Mouse (Mus musculus): ENCODE results near the gene Cacna1s. TPM values are rescaled to one million over a fixed set of nuclear protein-coding genes. Genes with fewer than 3 reads are reported as not detected.

The Cacna1s gene
- polyA plus RNA-seq, 1 experiment, result 0.23 TPM

DNA sequence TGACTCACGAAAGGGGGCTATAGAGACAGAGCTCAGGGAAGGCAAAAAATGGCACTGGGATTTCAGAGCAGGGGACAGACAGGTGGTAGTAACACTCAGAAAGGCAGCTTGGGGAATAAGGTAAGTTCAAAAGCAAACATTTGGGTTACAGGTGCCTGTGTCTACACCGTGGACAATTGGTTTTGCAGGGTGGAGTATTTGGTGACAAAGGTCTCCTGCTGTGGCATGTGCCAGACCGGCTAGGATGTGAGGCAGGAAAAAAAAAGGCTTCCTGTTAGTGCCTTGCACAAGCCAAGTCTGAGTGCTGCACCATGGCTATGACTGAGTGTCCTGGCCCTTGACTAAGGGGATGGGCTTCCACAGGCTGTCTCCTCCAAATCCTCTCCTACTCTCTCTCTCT is 6.0 kb downstream of the Cacna1s start:
- Histone ChIP-seq H3K36me3 (ENCODE audit: control insufficient read depth, insufficient read depth) (no peaks in the 10 kb centered on the region), H3K27me3 (ENCODE audit: control insufficient read depth, insufficient read depth, insufficient read length) (no peaks in the 10 kb centered on the region), H3ac (ENCODE audit: control insufficient read depth, insufficient read length, low read depth) (no peak overlapping the region), H3K4me3 (ENCODE audit: insufficient read depth, poor library complexity, severe bottlenecking) (no peak overlapping the region), H3K79me2 (ENCODE audit: control insufficient read depth, insufficient read depth) (no peaks in the 10 kb centered on the region), H3K79me3 (ENCODE audit: low read depth) (no peaks in the 10 kb centered on the region)
- TF ChIP-seq USF1 (IDR thresholded peaks at IDR 0.05; ENCODE audit: low read depth) (no peak), MAX (IDR thresholded peaks at IDR 0.05) (no peak), MYOG (IDR thresholded peaks at IDR 0.05; ENCODE audit: control insufficient read depth, extremely low read depth, insufficient read length) (no peak), MYOD1 (IDR thresholded peaks at IDR 0.05; ENCODE audit: control insufficient read depth, insufficient read length, low read depth) (no peak), FOSL1 (IDR thresholded peaks at IDR 0.05; ENCODE audit: insufficient read depth, low read length, poor library complexity, severe bottlenecking) (no peak), CEBPB (IDR thresholded peaks at IDR 0.05; ENCODE audit: low read depth) (no peak), CTCF (IDR thresholded peaks at IDR 0.05; ENCODE audit: control insufficient read depth, insufficient read depth, insufficient read length) (no peak)

DNA sequence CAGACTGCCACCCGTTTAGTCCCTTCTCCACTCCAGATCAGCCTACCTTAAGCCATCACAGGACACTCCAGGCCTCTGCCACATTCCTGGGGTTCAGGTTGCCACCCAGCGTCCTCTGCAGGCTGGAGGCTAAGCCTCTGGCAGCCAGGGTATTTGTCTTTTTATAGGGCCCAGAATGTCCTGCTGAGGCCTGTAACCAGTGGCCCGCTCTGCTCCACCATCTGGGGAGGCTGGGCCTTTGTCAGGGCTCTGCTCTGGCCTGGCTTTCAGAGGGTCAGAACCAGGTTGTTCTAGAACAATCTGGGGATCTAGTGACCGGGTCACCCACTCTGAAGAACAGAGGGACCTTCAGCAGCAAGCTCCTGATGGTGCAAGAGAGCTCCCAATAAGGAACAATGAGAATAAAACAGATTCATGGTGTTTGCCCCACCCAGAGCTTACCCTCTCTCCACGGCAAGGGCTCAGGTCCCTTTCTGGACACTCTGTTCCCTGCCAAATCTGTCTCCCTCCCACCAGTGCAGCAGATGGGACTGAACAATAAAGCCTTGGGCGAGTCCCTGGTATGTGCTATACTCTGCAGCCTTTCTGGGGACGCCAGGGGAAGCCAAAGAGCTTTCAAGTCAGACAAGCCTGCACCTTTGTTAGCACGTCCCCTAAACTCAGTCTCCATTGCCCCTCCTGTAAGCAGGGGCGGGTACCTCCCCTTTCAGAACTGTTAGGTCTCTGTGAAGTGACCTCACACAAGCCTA is 8.7 kb downstream of the Cacna1s start:
- H3K4me3 ChIP-seq (ENCODE audit: insufficient read depth, poor library complexity, severe bottlenecking), result no peak overlapping the region
- H3ac ChIP-seq (ENCODE audit: control insufficient read depth, insufficient read length, low read depth), result no peak overlapping the region
- no peaks in the 10 kb centered on the region for H3K79me3 ChIP-seq (ENCODE audit: low read depth)
- H3K27me3 ChIP-seq (ENCODE audit: control insufficient read depth, insufficient read depth, insufficient read length), result no peaks in the 10 kb centered on the region
- H3K79me2 ChIP-seq (ENCODE audit: control insufficient read depth, insufficient read depth), result no peaks in the 10 kb centered on the region
- H3K36me3 ChIP-seq (ENCODE audit: control insufficient read depth, insufficient read depth), result no peaks in the 10 kb centered on the region
- no peak for TF ChIP-seq MYOD1 (IDR thresholded peaks at IDR 0.05; ENCODE audit: control insufficient read depth, insufficient read length, low read depth)
- no peak for TF ChIP-seq CTCF (IDR thresholded peaks at IDR 0.05; ENCODE audit: control insufficient read depth, insufficient read depth, insufficient read length)
- no peak for TF ChIP-seq CEBPB (IDR thresholded peaks at IDR 0.05; ENCODE audit: low read depth)
- no peak for TF ChIP-seq MAX (IDR thresholded peaks at IDR 0.05)
- no peak for TF ChIP-seq USF1 (IDR thresholded peaks at IDR 0.05; ENCODE audit: low read depth)
- no peak for TF ChIP-seq FOSL1 (IDR thresholded peaks at IDR 0.05; ENCODE audit: insufficient read depth, low read length, poor library complexity, severe bottlenecking)
- TF ChIP-seq MYOG (IDR thresholded peaks at IDR 0.05; ENCODE audit: control insufficient read depth, extremely low read depth, insufficient read length), result no peak

DNA sequence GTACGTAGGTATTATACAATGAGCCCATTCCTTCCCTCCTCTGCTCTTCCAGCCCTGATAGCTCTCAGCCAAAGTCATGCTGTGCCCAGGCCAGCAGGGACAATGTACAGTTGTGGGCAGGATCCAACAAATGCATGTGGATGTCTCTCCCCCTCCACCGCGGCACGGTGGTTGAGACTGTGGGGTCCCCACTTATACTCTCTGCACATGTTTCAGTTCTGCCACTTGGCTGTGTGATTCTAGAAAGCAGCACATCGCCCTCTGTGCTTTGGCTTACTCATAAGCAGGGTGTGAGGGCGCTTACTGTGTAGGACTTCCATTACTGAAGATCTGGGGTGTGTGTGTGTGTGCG is 9.2 kb downstream of the Cacna1s start:
- no peaks in the 10 kb centered on the region for H3K79me2 ChIP-seq (ENCODE audit: control insufficient read depth, insufficient read depth)
- no peak overlapping the region for H3ac ChIP-seq (ENCODE audit: control insufficient read depth, insufficient read length, low read depth)
- no peaks in the 10 kb centered on the region for H3K27me3 ChIP-seq (ENCODE audit: control insufficient read depth, insufficient read depth, insufficient read length)
- H3K79me3 ChIP-seq (ENCODE audit: low read depth), result no peaks in the 10 kb centered on the region
- no peak overlapping the region for H3K4me3 ChIP-seq (ENCODE audit: insufficient read depth, poor library complexity, severe bottlenecking)
- no peak for TF ChIP-seq CTCF (IDR thresholded peaks at IDR 0.05; ENCODE audit: control insufficient read depth, insufficient read depth, insufficient read length)
- no peak for TF ChIP-seq CEBPB (IDR thresholded peaks at IDR 0.05; ENCODE audit: low read depth)
- no peak for TF ChIP-seq MYOD1 (IDR thresholded peaks at IDR 0.05; ENCODE audit: control insufficient read depth, insufficient read length, low read depth)
- no peak for TF ChIP-seq FOSL1 (IDR thresholded peaks at IDR 0.05; ENCODE audit: insufficient read depth, low read length, poor library complexity, severe bottlenecking)
- no peak for TF ChIP-seq USF1 (IDR thresholded peaks at IDR 0.05; ENCODE audit: low read depth)
- TF ChIP-seq MYOG (IDR thresholded peaks at IDR 0.05; ENCODE audit: control insufficient read depth, extremely low read depth, insufficient read length), result no peak
- TF ChIP-seq MAX (IDR thresholded peaks at IDR 0.05), result no peak
- no peaks in the 10 kb centered on the region for H3K36me3 ChIP-seq (ENCODE audit: control insufficient read depth, insufficient read depth)

DNA sequence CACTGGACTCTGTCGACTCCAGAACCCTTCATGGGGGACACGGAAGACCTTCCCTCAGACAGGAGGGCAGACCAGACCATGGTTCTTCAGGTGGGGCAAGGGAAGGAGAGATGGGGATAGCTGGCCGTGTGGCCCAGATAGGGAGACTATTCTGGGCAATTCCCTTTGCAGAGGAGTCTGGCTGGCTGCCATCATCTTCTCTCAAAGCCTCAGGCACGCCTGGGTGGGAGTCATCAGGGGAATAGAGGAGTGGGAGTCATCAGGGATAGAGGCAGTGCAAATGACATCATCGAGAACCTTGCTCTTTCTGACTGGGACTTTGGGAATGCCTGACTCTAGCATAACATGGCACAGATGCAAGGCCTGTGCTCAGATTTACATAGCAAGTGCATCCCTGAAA is 11.4 kb downstream of the Cacna1s start:
- Histone ChIP-seq H3K79me3 (ENCODE audit: low read depth) (no peaks in the 10 kb centered on the region), H3ac (ENCODE audit: control insufficient read depth, insufficient read length, low read depth) (no peak overlapping the region), H3K36me3 (ENCODE audit: control insufficient read depth, insufficient read depth) (no peaks in the 10 kb centered on the region), H3K4me3 (ENCODE audit: insufficient read depth, poor library complexity, severe bottlenecking) (no peak overlapping the region), H3K27me3 (ENCODE audit: control insufficient read depth, insufficient read depth, insufficient read length) (no peaks in the 10 kb centered on the region), H3K79me2 (ENCODE audit: control insufficient read depth, insufficient read depth) (no peaks in the 10 kb centered on the region)
- no peak for TF ChIP-seq CEBPB (IDR thresholded peaks at IDR 0.05; ENCODE audit: low read depth)
- no peak for TF ChIP-seq MYOG (IDR thresholded peaks at IDR 0.05; ENCODE audit: control insufficient read depth, extremely low read depth, insufficient read length)
- TF ChIP-seq MYOD1 (IDR thresholded peaks at IDR 0.05; ENCODE audit: control insufficient read depth, insufficient read length, low read depth), result no peak
- TF ChIP-seq FOSL1 (IDR thresholded peaks at IDR 0.05; ENCODE audit: insufficient read depth, low read length, poor library complexity, severe bottlenecking), result no peak
- no peak for TF ChIP-seq MAX (IDR thresholded peaks at IDR 0.05)
- no peak for TF ChIP-seq CTCF (IDR thresholded peaks at IDR 0.05; ENCODE audit: control insufficient read depth, insufficient read depth, insufficient read length)
- no peak for TF ChIP-seq USF1 (IDR thresholded peaks at IDR 0.05; ENCODE audit: low read depth)

DNA sequence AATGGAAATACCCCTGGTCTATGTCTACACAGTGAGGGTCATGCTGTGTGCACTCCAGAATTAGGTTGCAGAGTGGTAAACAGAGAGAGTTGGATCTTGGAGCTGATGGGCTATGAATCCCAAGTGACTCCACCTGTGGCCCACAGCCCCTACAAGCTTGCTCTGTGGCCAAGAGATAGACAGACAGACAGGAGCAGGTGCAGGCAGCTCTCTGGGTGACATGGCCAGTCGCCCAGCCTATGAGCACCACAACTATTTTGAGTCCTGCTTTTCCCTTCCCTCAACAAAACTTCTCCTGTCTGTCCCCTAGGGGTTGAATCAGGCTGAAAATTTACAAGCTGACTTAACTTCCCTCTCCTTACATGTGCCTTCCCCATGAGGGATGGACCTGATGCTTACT is 14.1 kb downstream of the Cacna1s start:
- no peak overlapping the region for H3ac ChIP-seq (ENCODE audit: control insufficient read depth, insufficient read length, low read depth)
- no peaks in the 10 kb centered on the region for H3K79me3 ChIP-seq (ENCODE audit: low read depth)
- no peak overlapping the region for H3K4me3 ChIP-seq (ENCODE audit: insufficient read depth, poor library complexity, severe bottlenecking)
- TF ChIP-seq USF1 (IDR thresholded peaks at IDR 0.05; ENCODE audit: low read depth) (no peak), MAX (IDR thresholded peaks at IDR 0.05) (no peak), CTCF (IDR thresholded peaks at IDR 0.05; ENCODE audit: control insufficient read depth, insufficient read depth, insufficient read length) (no peak), MYOG (IDR thresholded peaks at IDR 0.05; ENCODE audit: control insufficient read depth, extremely low read depth, insufficient read length) (no peak), CEBPB (IDR thresholded peaks at IDR 0.05; ENCODE audit: low read depth) (no peak), FOSL1 (IDR thresholded peaks at IDR 0.05; ENCODE audit: insufficient read depth, low read length, poor library complexity, severe bottlenecking) (no peak), MYOD1 (IDR thresholded peaks at IDR 0.05; ENCODE audit: control insufficient read depth, insufficient read length, low read depth) (peak; percentile 98)
- H3K79me2 ChIP-seq (ENCODE audit: control insufficient read depth, insufficient read depth), result no peaks in the 10 kb centered on the region
- H3K27me3 ChIP-seq (ENCODE audit: control insufficient read depth, insufficient read depth, insufficient read length), result no peaks in the 10 kb centered on the region
- no peaks in the 10 kb centered on the region for H3K36me3 ChIP-seq (ENCODE audit: control insufficient read depth, insufficient read depth)
